Mouse (Mus musculus): ENCODE measurements at regions not wholly inside any gene's neighbourhood (a gene's known extent, or its start where the extent isn't known, plus 50 kb on each side); places are given as distances from the start of the nearest gene placed in this dataset.
"Not testable (repeated sequence)": the region's sequence is repeated elsewhere in the genome, so short reads cannot be mapped to it uniquely, and the experiment has no call there.

DNA sequence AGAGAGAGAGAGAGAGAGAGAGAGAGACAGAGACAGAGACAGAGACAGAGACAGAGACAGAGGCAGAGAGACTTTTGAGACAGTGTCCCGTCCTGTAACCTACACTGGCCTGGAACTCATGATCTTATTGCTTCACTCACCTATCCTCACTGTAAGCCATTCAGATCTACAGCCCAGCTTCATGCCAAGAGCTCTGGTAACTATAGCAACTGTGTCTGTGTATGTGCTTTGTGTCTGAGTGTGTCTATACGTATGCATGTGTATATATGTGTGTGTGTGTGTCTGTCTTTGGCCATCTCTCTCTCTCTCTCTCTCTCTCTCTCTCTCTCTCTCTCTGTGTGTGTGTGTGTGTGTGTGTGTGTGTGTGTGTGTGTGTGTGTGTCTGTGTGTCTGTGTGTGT is 157.2 kb downstream of the Gxylt1 start:
- TF ChIP-seq CTCF, POLR2A (IDR thresholded peaks at IDR 0.05; ENCODE audit: insufficient read depth, low read depth, low read length): not testable (repeated sequence)

Data from olfactory bulb, adult 2 months (tissue).